Mouse (Mus musculus): ENCODE data around the gene Gm20509. TPM values are rescaled to one million over a fixed set of nuclear protein-coding genes. Genes with fewer than 3 reads are reported as not detected.
"Not testable (repeated sequence)": the region's sequence is repeated elsewhere in the genome, so short reads cannot be mapped to it uniquely, and the experiment has no call there.

Gene Gm20509
- total RNA-seq (2021): under 1 TPM in 1 of 2 experiments, not detected in 1; 0.29 TPM
- polyA plus RNA-seq (2012; rRNA removed): not detected in 2 replicates
- long read RNA-seq: 0 reads

- DNase-seq: no peak
Measured at GRCm38 (mm10) chr9:73102181-73102580, at the start of gene Gm20509. TSS of gene Gm20509 (plus strand) at chr9:73102470.

- DNase-seq: peak; percentile 83
Measured at GRCm38 (mm10) chr9:73055441-73055911, 46.8 kb upstream of the Gm20509 start.

DNA sequence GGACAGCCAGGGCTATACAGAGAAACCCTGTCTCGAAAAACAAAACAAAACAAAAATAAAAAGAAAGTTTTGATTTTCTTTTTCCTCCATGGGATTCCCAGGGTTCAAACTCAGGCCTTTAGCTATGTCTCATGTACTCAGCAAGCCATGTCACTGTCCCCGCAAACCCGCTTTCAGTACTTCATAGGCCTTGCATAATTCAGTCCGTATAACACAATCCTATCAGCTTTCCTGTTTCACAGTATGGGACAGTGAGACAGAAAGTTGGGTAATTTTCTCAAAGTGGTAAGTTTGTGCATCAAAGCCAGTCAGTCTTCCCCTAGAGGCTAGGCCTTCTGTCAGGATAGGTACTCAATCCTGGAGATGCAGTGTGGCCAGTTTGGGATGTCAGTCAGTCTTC is 43.0 kb upstream of the Gm20509 start:
- no peak for DNase-seq

DNA sequence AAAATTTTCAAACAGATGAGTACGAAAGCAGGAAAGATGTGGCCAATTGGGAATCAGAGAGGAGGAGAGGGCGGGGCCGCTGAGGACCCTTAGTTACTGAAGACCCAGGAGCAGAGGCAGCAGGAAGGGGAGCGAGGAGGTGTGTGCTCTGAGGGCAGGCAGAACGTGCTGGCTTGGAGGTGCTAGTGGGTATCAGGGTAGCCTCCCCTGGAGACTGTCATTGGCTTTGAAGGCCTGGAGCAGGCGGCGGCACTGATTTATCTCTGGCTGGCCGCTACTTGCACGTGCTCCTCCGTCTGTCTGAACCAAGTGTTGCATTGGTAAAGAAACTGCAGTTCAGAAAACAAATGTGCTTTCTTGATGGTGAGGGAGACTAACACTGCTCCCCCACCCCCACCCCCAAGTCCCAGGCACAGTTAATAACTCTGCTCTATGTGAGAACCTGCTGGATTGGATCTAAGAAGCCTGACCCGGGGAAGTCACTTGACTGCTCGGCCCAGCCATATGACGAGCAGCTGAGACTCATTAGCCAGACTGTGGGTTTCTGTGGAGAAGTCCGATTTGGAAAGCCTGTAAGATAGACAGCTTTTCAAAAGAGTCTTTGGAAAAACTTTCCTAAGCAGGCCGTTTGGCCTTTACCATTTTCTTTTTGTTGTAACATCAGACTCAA is 38.5 kb upstream of the Gm20509 start:
- DNase-seq: peak; percentile 68

DNA sequence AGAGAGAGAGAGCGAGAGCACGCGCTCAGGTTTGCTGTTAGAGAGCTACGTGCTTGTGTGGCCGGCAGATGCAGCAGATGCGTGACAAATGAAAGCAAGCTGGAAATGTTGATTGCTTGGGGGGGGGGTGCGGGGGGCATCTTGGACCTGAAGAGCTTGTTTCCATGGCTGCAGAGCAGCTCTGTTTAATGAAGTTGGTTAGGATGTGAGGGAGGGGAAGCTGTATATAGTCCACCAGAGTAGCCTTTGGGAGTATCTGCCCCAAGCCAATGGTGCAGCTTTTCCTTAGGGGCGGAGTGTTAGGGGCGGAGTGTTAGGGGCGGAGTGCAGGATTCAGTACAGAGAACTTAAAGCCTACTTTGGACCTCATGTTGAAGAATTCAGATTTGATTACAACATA is 35.2 kb upstream of the Gm20509 start:
- DNase-seq: no peak

DNA sequence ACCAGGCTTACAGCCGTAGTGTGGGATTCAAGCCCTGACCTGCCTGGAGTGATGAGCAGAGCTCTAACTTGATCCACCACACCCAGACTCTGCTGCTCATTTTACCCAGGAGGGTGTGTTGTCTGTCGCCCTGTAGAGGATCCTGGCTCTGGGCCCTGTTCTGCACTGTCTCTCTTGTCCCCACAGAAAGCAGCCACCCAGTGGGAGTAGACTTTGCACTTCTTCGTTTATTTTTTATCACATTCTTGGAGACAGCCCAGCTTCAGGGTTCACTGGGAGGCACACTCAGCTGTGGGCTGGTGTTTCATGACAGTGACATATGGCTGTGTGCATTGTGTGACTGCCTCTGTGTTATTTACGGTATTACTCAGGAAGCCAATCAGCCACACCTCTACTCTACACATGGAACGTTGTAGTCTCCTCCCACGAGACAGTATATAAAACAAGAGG is 34.0 kb upstream of the Gm20509 start:
- DNase-seq: no peak

DNA sequence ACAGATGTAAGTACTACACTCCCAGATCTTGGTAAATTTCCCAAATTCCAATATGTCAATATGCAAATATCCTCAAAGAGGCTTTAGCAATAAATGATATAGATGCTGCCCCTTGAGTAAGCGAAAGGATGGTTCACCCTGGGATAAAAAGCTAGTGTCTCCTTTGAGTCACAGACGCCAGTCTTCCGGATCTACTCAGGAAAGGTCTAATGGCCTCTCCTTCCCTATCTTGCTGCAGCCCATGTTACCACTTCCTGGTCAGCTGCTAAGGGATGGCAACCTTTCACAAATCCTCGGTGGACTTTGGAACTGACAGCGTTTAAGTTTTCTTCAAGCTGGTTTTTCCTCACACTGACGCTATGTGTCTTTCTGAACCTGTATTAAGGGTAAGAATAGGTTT is 33.6 kb upstream of the Gm20509 start:
- no peak for DNase-seq

- DNase-seq: no peak
Measured at GRCm38 (mm10) chr9:73070971-73071659, 31.2 kb upstream of the Gm20509 start.

- no peak for DNase-seq
Measured at GRCm38 (mm10) chr9:73072426-73072825, 29.8 kb upstream of the Gm20509 start.

GRCm38 (mm10) chr9:73073169-73073568 is 29.1 kb upstream of the Gm20509 start:
- DNase-seq: no peak

- not testable (repeated sequence) for DNase-seq
Measured at GRCm38 (mm10) chr9:73079349-73079748, 22.9 kb upstream of the Gm20509 start.

- no peak for DNase-seq
Measured at GRCm38 (mm10) chr9:73079801-73080325, 22.4 kb upstream of the Gm20509 start.

DNA sequence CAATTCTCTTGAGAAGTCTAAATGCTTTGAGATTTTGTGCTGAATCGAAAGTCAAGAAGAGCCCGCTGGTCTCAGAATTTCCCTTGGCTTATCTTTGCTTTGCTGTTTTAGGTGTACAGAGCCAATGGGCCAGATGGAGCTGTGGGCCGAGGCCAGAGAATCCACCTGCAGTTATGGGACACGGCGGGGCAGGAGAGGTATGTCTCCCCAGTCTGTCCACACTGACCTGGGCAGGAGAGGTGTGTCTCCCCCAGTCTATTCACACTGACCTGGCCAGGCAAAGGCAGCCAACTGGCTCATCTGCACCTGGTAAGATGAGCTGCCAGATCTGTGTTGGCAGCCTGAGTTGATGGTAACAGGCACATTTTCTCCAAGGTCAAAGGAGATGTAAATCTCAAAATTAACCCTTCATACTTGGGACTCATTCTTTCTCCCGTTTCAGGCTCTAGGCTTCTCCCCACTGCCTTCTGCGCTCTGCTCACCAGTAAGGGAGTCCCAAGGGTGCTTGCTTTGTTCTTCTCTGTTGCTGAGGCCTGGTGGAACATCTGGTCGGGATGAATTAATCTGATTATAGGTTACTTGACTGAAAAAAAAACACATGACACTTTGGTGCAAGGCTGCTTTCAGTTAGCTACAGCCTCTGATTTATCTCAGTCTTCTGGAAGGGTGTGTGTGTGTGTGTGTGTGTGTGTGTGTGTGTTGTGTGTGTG is 19.8 kb upstream of the Gm20509 start:
- DNase-seq: no peak

DNA sequence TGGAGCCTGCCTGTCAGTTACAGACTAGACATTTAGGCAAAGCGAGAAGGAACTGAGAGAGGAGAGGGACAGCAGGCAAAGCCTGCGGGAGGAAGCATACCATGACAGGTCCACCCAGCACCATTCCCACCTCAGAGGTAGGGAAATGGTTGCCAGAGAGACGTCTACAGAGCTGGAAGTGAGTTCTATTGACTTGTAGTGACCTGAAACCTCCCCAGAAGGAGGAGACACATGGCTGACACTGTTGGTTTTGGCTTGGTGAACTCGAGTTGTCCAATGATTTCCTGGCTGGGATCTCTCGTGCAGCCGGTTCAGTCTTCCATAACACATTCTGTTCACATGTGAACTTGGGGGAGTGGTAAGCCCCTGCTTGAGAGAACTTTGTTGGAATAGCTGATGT is 18.3 kb upstream of the Gm20509 start:
- DNase-seq: no peak

- no peak for DNase-seq
Measured at GRCm38 (mm10) chr9:73085845-73086244, 16.4 kb upstream of the Gm20509 start.

DNA sequence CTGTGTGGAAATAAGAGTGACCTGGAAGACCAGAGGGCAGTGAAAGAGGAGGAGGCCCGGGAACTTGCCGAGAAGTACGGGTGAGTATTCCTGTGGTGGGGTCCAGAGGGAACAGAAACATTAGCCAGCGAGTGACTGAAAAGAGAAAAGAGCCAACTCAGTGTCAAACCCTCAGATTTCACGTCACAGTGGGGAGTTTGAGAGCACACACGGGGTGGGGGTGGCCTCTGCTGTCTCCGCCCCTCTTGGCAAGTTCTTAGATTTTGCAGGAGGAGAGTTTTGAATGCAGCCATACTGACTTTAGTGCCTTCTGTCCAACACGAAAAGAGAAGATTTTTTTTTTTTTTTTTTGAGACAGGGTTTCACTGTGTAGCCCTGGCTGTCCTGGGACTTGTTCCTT is 15.1 kb upstream of the Gm20509 start:
- no peak for DNase-seq

DNA sequence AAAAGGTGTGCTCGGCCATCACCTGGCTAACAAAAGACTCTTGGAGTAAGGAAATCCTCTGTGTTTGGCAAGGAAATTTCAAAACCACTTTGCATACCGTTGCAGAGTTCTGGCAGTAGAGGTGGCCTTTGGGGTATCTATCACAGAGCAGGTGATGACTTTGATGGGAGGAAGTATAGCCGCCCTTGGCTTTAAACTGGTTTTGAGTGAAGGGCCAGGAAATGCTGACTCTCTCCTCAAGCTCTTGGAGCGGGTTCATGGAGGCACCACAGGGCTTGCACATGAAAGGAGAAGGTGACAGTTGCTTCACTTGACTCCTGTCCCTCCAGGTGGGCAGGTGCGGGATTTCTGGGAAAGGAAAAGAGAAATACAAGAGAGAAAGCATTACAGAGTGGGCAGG is 14.7 kb upstream of the Gm20509 start:
- DNase-seq: no peak

DNA sequence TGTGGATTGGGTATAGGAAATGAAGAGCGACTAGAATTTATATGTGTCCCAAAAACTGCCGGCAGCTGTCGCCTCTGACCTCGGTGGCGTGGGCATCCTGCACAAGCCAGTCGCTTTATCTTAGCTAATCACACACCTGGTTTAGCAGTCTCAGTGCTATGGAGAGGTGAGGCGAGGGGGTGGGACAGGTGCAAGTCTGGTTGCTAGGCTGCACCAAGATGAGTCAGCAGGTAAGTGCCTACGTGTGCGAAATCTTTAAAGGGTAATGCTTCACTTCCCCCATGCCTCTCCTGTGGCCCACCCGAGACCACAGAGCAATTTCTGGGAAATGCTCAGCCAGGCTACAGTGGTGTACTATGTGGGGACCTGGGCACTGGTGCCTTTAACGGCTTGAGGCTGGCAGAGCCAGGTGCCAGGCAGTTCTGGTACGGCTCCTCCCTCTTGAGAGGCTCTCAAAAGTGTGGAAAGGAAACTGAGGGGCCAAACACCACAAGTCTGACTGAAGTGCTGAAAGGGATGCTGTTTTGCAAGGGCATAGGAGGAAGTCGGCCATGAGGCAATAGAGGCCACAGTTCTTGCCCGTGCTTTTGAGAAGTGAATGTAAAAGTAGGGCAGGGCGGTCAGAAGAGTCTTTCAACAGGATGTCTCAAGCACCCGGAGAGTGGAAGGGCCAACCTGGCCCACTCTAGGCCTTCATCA is 12.9 kb upstream of the Gm20509 start:
- no peak for DNase-seq

DNA sequence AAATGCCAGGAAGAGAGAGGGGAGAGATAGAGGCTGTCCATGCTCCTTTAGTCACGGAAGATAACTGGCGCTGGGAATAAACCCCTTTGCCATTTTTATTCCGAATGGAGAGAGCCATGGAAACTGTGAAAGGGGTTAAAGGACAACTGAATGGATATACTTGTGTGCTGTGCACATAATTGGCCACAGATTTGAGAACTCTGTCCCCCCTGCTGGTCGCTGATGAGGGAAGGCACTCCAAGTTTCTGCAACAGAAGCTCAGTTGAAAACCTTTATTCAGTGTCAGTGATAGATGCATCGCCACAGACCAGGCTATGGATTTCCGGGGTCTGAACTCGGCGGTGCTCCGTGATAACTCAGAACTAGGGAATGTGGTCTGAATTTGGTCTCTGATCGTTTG is 12.1 kb upstream of the Gm20509 start:
- DNase-seq: no peak

GRCm38 (mm10) chr9:73091747-73092146 is 10.5 kb upstream of the Gm20509 start:
- peak; percentile 43 for DNase-seq

DNA sequence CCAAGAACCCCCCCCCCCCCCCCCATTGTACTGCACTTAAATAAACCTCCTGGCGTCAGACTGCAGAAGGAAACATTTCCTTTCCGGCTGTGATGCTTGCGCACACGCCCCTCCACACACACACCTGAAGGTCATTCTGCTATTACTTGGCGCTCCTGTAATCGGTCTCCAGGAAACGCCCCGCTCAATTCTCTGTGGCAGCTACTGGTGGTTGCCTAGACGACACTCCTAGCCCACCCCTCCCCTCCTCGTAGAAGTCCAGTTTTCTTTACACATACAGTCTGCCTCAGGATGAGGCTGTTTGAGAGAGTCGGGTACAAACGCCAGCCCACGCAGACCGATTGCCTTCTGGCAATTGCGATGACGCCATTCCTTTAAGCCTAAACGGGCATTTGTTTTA is 7.7 kb upstream of the Gm20509 start:
- DNase-seq: no peak

- no peak for DNase-seq
Measured at GRCm38 (mm10) chr9:73097898-73098297, 4.4 kb upstream of the Gm20509 start.
